Mouse (Mus musculus): ENCODE measurements around the gene Serpini1. TPM values are rescaled to one million over a fixed set of nuclear protein-coding genes. Genes with fewer than 3 reads are reported as not detected.
A peak's percentile ranks its signal among the peaks of the same experiment; 100 is the strongest.

Serpini1 gene
- total RNA-seq (2015; ENCODE audit: low replicate concordance) (1.2 and 2.3 TPM in 2 replicates), total RNA-seq (2017; ENCODE audit: low replicate concordance) (0.26 and 0.28 TPM in 2 replicates)

DNA sequence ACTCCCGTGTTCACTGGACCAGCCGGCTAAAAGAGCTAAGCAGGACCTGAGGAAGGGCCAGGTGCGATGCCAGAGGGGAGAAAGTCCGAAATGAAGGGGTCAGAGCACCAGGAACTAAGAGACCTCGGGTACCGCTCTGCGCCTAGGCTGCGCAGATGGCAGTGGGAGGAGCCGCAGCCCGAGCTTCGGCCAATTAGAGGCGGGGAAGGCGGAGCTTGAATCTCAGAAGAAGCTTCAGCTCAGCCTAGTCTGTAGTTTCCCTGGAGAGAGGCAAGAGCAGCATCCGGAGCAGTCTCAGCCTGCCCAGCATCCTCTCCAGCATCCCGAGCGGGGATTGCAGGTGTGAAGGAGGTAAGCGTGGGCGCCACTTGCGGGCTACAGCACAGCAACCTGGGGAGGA is at the start of gene Serpini1:
Serpini1 (plus strand) TSS at position 256 of the 400 bp plus-strand sequence.
- peak; percentile 87 for ATAC-seq (replicated peaks; ENCODE audit: low FRiP score, poor library complexity, severe bottlenecking)

DNA sequence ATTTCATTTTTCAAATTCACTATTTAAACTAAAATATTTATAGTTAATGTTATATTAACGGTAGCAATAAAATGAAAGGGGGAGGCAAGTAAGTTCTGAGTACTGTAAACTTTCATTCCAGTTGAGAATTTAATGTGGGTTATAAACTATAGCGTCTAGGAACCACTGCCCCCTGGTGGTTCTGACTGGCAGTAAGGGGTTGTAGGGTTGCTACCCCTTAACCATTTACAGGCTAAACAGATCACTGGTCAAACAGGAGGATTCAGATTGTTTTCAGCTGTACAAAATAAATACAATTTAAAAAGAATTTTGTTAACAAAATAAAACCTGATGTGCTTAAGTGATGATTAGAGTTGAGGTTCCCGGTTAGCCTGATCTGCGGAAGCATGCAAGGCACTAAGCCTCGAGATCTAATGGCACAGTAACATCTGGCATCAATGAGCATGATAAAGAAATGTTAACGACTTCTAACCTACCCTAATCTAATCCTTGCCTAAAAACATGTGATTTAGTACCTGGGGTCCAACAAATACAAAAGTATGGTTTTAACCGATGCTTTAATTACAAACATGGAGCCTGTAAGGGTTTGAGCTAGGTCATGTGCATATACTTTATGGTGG is 39.6 kb upstream of the Serpini1 start:
- ATAC-seq (replicated peaks; ENCODE audit: low FRiP score, poor library complexity, severe bottlenecking), result peak; percentile 80; the same call in 1 of the 2 replicates

DNA sequence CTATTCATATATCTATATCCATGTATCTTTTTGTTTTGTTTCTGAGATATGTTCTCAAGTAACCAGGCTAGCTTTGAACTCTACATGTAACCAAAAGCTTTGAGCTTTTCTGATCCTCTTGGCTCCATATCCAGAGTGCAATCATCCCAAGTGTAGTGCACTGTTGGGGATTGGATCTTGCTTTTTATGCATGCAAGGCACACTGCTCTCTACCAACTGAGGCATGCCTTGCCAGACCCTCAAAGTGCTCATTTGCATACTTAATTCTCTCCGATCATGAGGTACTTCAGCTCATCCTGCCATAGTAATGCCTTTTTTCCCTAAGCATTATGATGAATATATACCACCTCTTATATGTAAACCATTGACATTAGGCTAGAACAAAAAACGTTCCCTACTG is 36.0 kb upstream of the Serpini1 start:
- no peak for ATAC-seq (replicated peaks; ENCODE audit: low FRiP score, poor library complexity, severe bottlenecking)

GRCm38 (mm10) chr3:75522527-75522926 is 34.8 kb upstream of the Serpini1 start:
- no peak for ATAC-seq (replicated peaks; ENCODE audit: low FRiP score, poor library complexity, severe bottlenecking)

- no peak for ATAC-seq (replicated peaks; ENCODE audit: low FRiP score, poor library complexity, severe bottlenecking)
Measured at GRCm38 (mm10) chr3:75531074-75531473, 26.3 kb upstream of the Serpini1 start.

DNA sequence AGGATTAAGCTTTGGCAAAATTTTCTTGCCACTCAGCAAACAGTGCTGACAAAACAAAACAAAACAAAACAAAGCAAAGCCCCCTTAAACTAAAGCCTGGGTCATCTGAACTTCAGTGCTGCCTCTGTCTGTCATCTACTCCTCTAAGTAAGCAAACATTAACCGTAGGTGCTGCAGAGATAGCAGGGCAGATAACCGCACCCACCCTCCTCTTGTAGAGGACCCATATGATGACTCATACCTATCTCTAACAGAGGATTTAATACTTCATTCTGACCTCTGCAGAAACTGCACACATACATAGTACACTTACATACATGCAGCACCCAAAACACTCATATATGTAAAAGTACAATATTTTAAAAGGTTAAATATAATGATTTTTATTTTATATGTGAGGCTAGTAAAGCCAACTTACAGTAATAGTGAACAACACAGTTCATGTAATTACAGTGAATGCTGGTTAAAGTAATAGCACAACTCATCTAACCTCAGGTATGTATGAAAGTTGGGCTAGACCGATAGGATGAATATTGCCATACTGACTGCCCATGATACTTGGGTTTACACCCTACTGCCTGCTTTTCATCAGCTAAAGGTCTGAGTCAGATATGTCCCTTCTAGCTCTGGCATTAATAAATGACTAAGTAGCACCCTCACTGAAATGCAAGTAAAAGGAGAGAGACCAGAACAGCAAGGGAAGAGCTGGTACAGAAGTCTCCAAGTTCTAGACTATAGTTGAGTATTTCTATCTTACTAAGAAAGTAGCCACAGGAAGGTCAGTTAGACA is 23.1 kb upstream of the Serpini1 start:
- ATAC-seq (replicated peaks; ENCODE audit: low FRiP score, poor library complexity, severe bottlenecking), result peak; percentile 39

- ATAC-seq (replicated peaks; ENCODE audit: low FRiP score, poor library complexity, severe bottlenecking), result no peak
Measured at GRCm38 (mm10) chr3:75541259-75541658, 16.1 kb upstream of the Serpini1 start.

GRCm38 (mm10) chr3:75542852-75543251 is 14.5 kb upstream of the Serpini1 start:
- no peak for ATAC-seq (replicated peaks; ENCODE audit: low FRiP score, poor library complexity, severe bottlenecking)

DNA sequence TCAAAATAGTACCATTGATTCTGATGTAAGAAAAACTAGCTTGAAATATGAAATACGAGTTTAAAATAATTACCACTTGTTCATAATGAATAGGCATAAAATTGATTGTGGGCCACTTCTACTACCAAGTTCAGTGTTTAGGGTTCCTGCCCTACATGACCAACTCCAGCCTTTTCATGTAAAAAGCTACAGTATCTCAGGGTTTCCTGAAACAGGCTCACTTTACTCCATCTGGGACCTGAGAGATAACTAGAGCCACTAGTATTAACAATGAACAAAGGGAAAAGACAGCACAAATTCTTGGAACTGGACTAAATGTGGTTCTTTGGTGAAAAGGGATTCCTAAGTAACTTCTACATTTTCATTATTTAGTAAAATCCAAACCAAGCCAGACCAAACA is 13.1 kb upstream of the Serpini1 start:
- ATAC-seq (replicated peaks; ENCODE audit: low FRiP score, poor library complexity, severe bottlenecking), result peak; percentile 60

- no peak for ATAC-seq (replicated peaks; ENCODE audit: low FRiP score, poor library complexity, severe bottlenecking)
Measured at GRCm38 (mm10) chr3:75551248-75551647, 6.1 kb upstream of the Serpini1 start.

DNA sequence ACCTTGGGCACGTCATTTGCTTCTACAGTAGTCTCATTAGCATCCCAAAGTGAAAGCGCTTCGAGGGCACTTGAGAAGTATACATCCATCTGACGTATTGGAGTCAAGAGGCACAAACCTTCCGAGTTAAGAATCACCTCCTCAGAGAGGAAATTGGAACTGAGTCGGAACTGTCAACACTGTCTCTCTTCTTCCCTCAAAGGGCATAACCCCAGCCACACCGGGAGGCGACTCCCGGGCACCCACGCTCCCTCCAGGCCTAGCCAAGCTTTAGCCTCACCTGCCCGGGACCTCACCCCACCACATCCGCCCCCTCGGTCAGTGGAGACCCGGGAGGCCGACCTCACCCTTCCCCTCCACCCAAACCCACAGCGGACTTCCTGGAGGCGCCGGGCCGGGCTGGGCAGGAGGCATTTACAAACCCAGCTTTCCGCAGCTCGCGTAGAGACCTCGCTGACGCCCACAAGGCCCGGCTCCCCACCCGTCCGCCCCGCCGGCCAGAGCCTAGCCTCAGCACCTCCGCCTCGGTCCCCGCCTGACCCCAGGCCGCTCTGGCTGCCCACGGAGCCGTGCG is 1.1 kb upstream of the Serpini1 start:
- peak; percentile 52 for ATAC-seq (replicated peaks; ENCODE audit: low FRiP score, poor library complexity, severe bottlenecking)

DNA sequence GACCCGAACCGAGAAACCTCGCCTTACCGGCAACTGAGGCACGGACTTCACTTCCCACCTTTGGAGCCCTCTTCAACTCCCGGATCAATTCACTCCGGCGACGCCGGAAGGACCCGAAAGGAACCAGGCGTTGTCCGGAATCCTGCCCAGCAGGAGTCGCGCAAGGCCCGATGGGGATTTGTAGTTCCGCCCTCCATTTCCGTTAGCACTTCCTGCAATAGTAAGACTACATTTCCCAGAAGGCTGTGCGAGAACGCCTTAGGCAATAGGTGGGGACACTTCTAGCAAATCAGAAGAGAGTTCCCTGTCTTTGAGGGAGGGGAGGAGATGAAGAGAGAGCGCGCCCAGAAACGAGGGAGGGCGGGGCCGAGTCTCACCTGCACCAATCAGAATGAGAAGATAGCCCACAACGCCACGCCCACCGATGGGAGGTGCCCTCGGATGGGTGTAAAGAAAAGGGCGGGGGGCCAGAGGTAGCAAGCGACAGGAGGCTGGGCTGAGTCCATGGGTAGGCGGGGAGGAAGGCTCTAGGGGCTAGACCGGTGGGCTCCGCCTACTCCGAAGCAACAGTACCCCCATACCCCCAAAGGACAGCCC is 554 bp upstream of the Serpini1 start, which contains the start of gene Pdcd10:
Pdcd10 (minus strand) TSS at position 162 of the 597 bp plus-strand sequence.
- peak; percentile 92 for ATAC-seq (replicated peaks; ENCODE audit: low FRiP score, poor library complexity, severe bottlenecking)

DNA sequence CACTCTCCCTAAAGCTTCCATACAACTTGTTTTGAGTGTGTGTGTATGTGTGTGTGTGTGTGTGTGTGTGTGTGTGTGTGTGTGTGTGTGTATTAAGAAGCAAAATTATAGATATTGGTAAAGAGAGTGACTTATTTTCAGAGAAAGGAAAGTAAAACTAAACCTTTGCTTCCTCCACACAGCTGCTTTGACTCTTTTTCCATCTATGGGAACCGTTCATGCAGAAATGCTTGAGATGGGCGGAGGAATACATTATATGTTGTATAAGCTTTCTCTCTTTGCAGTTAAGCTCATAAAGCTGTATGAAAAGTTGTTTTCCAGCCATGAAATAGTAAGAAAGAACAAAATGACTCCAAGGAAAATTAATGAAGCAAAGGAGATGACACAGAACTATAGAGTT is 16.7 kb downstream of the Serpini1 start:
- no peak for ATAC-seq (replicated peaks; ENCODE audit: low FRiP score, poor library complexity, severe bottlenecking)

- no peak for ATAC-seq (replicated peaks; ENCODE audit: low FRiP score, poor library complexity, severe bottlenecking)
Measured at GRCm38 (mm10) chr3:75575582-75575981, 18.2 kb downstream of the Serpini1 start.

- ATAC-seq (replicated peaks; ENCODE audit: low FRiP score, poor library complexity, severe bottlenecking), result peak; percentile 49; the same call in 1 of the 2 replicates
Measured at GRCm38 (mm10) chr3:75579352-75579751, 22.0 kb downstream of the Serpini1 start.

- no peak for ATAC-seq (replicated peaks; ENCODE audit: low FRiP score, poor library complexity, severe bottlenecking)
Measured at GRCm38 (mm10) chr3:75583293-75583692, 25.9 kb downstream of the Serpini1 start.

DNA sequence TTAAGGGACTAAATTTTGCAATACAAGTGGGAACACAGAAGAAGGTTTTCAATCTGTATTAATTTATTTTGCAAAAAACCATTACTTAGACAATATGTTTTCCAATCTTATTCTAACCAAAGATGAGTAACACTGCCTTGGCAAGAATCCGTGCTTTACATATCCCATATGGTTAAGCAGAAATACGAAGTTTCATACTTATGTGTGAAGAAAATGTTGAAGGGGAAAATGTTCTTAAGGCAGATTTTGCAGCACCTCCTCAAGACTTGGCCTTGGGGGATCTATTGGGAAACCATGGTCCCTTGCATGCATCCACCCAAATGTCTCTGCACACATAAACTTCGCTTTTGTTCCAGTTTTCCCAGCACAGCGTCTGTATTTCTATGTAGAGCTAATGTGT is 27.6 kb downstream of the Serpini1 start:
- ATAC-seq (replicated peaks; ENCODE audit: low FRiP score, poor library complexity, severe bottlenecking), result no peak

DNA sequence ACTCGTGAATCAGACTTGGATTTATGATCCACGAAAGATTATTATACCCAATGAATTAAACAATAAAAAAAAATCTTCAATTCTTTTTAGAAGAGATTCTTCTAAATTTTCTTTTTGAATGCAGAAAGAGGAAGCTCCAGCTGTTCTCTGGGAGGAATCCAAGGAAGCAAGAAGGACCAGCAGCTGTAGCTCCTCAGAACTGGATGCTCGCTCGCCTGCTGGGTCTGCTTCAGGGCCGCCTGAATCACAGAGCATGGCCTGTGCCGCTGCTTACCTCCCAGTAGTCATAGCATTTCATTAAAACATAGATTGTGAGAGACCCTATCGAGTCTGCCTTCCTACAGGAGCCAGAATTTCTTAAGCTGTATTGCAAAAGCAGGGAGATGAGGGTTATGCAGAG is 53.7 kb downstream of the Serpini1 start:
- ATAC-seq (replicated peaks; ENCODE audit: low FRiP score, poor library complexity, severe bottlenecking), result no peak

DNA sequence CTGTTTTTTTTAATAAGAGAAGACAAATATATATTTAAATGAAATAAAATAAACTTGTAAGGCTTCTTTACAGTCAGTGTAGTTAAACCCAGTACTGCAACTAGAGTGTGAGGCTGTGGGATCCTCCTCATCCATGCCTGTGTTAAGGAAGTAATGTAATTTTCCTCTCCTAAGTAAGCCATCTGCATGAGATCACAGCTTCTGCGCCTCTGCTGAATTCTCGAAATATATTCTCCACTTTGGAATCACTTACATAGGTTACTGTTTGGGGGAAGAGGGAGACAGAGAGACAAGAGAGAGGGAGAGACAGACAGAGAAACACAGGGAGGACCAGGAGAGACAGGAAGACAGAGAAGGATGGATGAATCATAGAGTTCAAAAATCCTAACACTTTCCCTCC is 67.3 kb downstream of the Serpini1 start:
- no peak for ATAC-seq (replicated peaks; ENCODE audit: low FRiP score, poor library complexity, severe bottlenecking)

DNA sequence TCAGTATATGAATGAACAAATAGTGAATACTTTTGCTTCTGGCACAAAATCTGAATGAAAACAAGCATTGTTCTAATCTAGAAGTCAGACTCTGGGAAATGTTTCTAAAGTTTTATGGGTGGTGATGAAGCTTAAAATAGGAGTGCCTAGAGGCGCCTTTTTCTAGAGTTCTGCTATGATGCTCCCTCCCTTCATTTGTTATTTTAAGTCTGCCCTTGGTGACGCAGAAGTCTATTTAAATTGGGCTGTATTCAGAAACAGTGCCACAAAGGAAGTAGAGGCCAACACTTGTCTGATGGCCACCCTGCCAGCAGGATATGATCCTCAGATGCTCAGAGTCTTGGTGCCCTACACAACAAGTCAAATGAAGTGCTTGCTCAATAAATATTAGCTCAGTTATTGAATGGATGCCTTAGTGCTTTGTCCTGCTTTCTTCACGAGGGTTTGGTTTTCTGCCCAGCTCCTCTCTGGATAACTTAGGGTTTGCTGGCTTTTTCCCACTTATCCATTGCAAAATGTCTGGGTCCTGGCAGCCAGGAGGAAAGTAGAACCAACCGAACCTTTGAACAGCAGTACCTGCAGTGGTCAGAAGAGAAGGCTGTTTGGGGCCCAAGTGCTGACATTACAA is 73.8 kb downstream of the Serpini1 start:
- no peak for ATAC-seq (replicated peaks; ENCODE audit: low FRiP score, poor library complexity, severe bottlenecking)

All from erythroblast, adult 5-6 weeks (primary cell).